Mouse (Mus musculus) erythroblast, embryonic 14.5 days (primary cell): ENCODE results near the gene Prkch.

ENCODE experiments used
- GATA1 ChIP-seq: IDR thresholded peaks from 2 replicates; pipeline ENCODE4 v1.6.1; 2012; ENCODE audit warnings: low read length, inconsistent platforms, mixed read lengths
- TAL1 ChIP-seq: IDR thresholded peaks from 3 replicates; pipeline ENCODE4 v1.6.1; 2012; ENCODE audit warnings: low read length, inconsistent platforms, mixed read lengths

DNA sequence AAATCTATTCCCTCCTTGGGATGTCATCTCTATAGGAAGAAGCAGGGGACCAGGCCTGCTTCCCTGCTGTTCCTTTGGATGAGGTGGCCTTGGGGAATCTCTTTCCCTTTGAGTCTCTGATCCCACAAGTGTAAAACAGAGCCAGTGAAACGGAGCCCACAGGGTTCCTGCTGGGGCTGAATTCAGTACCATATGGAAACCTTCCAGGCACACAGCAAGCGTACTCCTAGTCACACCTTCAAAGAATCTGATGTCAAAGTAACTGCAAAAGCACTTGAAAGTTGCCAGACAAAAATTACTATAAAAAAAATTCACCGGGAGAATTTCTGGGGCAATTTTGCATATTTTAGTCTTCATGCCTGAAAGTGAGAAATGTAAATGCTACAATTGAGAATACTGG lies 178.2 kb downstream of the Prkch start:
- TF ChIP-seq TAL1: no peak
- TF ChIP-seq GATA1: no peak
